Mouse (Mus musculus): Measurements from ENCODE around the gene Lrrc56. TPM values are rescaled to one million over a fixed set of nuclear protein-coding genes. Genes with fewer than 3 reads are reported as not detected.

Lrrc56 gene
- 19.2 and 22.6 TPM in 2 replicates for polyA plus RNA-seq (2012)

DNA sequence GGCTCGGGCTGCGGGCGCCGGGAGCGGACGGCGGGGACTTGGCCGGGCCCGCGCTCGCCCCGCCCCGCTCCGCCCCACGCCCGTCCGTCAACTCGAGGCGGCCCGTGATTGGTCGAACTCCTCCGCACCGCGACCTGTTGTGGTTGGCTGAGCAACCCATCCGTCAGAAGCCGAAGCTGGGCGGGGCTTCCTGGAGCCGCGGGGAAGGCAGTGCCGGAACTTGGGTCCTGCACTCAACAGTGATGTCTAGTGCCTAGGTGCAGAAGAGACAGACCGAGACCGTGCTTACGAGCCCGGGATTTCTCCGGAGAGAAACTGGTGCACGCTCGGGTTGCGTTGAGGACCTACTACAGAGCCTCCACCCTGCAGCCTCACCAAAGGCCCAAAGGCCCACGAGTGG is at the start of gene Lrrc56, which contains the start of gene Hras:
Lrrc56 (plus strand) TSS at position 210 of the 400 bp plus-strand sequence.
Hras (minus strand) TSS at position 58 of the 400 bp plus-strand sequence.
- no peaks in the 10 kb centered on the region for H3K27me3 ChIP-seq (ENCODE audit: control insufficient read depth)
- H3K4me3 ChIP-seq (replicated peaks): peak within 1 kb of the TSS; percentile 78
- peaks cover 62% of the 10 kb centered on the region for H3K36me3 ChIP-seq (ENCODE audit: control insufficient read depth)
- no peak for TF ChIP-seq TAL1 (IDR thresholded peaks at IDR 0.05; ENCODE audit: low read length)
- TF ChIP-seq GATA1 (IDR thresholded peaks at IDR 0.05; ENCODE audit: low read length): no peak
- peaks cover 88% of the 10 kb centered on the region for H3K4me1 ChIP-seq (ENCODE audit: control insufficient read depth)
- no peaks in the 10 kb centered on the region for H3K9me3 ChIP-seq (ENCODE audit: control insufficient read depth, low read length)

DNA sequence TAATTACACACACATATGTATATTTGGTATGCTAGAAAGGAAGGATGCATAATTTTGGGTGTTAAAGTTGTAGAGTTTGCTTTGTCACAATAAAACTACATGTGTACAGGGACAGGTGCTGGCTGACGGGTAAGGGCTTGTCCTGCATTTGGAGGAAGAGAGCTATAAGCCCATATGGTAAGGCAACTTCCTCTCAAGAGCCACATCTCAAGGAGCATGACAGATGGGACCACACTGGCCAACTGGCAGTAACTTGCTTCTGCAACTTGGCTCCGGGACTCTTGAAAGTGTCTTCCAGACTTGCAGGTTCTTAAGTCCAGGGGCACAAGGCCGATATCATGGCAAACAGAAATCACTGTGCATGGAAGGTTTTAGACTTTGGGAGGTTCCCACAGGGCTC is 49.3 kb upstream of the Lrrc56 start:
- peaks cover 99% of the 10 kb centered on the region for H3K36me3 ChIP-seq (ENCODE audit: control insufficient read depth)
- H3K4me1 ChIP-seq (ENCODE audit: control insufficient read depth): peaks cover 91% of the 10 kb centered on the region
- no peak overlapping the region for H3K4me3 ChIP-seq (replicated peaks)
- TF ChIP-seq TAL1 (IDR thresholded peaks at IDR 0.05; ENCODE audit: low read length) (no peak), GATA1 (IDR thresholded peaks at IDR 0.05; ENCODE audit: low read length) (no peak)
- no peaks in the 10 kb centered on the region for H3K9me3 ChIP-seq (ENCODE audit: control insufficient read depth, low read length)
- no peaks in the 10 kb centered on the region for H3K27me3 ChIP-seq (ENCODE audit: control insufficient read depth)

DNA sequence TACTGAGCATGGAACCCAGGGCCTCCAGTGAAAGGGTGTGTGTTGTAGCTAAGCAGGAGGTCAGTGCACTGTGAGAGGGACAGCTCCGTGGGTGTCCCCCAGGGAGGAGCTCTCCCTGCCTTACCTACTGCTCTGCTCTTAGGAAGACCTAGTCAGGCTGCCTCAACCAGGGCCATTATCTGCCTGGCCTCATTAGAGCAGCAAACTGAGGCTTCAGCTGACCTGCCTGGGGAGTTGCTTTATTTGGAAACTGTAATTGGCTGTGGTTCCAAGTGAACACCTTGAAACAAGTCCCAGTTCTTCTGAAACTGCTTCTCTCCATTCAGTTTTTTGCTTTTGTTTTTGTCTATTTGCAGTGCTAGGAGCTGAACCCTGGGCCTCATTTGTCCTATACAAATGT is 48.6 kb upstream of the Lrrc56 start:
- TF ChIP-seq TAL1 (IDR thresholded peaks at IDR 0.05; ENCODE audit: low read length) (no peak), GATA1 (IDR thresholded peaks at IDR 0.05; ENCODE audit: low read length) (no peak)
- peaks cover 85% of the 10 kb centered on the region for H3K4me1 ChIP-seq (ENCODE audit: control insufficient read depth)
- H3K4me3 ChIP-seq (replicated peaks): peak overlapping the region; percentile 35
- H3K9me3 ChIP-seq (ENCODE audit: control insufficient read depth, low read length): no peaks in the 10 kb centered on the region
- H3K27me3 ChIP-seq (ENCODE audit: control insufficient read depth): no peaks in the 10 kb centered on the region
- peaks cover 99% of the 10 kb centered on the region for H3K36me3 ChIP-seq (ENCODE audit: control insufficient read depth)

DNA sequence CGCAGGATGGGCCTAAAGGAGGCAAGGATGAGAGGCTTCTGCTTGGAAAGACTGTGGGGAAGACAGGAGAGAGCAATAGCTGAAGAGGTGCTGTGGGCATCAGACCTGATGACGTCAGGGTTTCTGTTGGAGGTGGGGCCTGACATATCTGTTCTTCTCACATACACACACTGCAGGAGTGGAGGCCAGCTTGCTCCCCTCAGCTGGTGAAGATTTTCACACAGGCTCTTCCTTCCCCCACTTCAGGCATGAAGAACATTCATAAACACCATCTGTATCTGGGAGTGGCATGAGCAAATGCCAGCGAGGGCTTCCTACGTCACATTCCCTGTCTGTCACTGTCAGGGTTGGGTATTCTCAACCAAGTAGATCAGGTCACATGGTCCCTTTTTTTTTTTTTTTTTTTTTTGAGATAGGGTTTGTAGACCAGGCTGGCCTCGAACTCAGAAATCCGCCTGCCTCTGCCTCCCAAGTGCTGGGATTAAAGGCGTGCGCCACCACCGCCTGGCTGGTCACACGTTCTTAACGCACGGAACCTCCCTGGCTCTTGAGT is 47.8 kb upstream of the Lrrc56 start:
- Histone ChIP-seq H3K4me3 (replicated peaks) (peak overlapping the region; percentile 10), H3K27me3 (ENCODE audit: control insufficient read depth) (no peaks in the 10 kb centered on the region), H3K4me1 (ENCODE audit: control insufficient read depth) (peaks cover 84% of the 10 kb centered on the region), H3K36me3 (ENCODE audit: control insufficient read depth) (peaks cover 99% of the 10 kb centered on the region), H3K9me3 (ENCODE audit: control insufficient read depth, low read length) (no peaks in the 10 kb centered on the region)
- TF ChIP-seq GATA1 (IDR thresholded peaks at IDR 0.05; ENCODE audit: low read length) (no peak), TAL1 (IDR thresholded peaks at IDR 0.05; ENCODE audit: low read length) (no peak; the same call in 2 of the 3 replicates)

DNA sequence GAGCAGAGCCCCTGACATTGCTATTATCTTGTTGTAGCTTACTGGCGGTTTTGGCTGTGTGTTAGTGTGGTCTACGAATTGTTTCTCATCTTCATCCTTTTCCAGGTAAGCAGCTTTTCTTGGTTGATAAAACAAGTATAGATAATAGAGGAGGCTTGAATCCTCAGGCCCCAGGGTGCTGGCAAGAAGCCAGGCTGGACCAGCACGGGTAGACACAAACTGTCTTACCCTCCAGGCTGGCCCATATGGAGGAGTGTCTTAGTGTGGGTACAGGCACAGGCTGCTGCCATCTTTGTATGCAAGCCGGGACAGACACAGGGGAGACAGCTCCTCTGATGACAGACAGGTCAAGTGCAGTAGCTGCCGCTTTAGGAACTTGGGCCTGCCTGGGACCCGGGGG is 46.9 kb upstream of the Lrrc56 start:
- peak overlapping the region; percentile 42 for H3K4me3 ChIP-seq (replicated peaks)
- H3K4me1 ChIP-seq (ENCODE audit: control insufficient read depth): peaks cover 81% of the 10 kb centered on the region
- TF ChIP-seq TAL1 (IDR thresholded peaks at IDR 0.05; ENCODE audit: low read length): no peak
- TF ChIP-seq GATA1 (IDR thresholded peaks at IDR 0.05; ENCODE audit: low read length): no peak
- no peaks in the 10 kb centered on the region for H3K27me3 ChIP-seq (ENCODE audit: control insufficient read depth)
- H3K9me3 ChIP-seq (ENCODE audit: control insufficient read depth, low read length): no peaks in the 10 kb centered on the region
- peaks cover 99% of the 10 kb centered on the region for H3K36me3 ChIP-seq (ENCODE audit: control insufficient read depth)

DNA sequence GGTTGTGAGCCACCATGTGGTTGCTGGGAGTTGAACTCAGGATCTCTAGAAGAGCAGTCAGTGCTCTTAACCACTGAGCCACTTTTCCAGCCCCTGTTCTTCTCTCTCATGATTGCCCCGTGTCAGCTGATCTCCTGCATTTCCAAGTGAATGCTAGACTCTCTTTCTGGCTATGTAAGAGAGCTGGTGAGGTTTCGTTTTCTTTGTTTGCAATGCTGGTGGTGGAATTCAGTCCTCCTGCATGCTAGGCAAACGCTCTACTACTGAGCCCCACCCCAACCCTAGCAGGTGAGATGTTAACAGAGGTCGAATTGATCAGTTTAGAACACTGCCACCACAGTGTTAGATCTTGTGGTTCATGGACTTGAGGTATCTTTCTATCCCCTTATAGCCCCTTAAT is 45.3 kb upstream of the Lrrc56 start:
- Histone ChIP-seq H3K36me3 (ENCODE audit: control insufficient read depth) (peaks cover 99% of the 10 kb centered on the region), H3K4me3 (replicated peaks) (no peak overlapping the region), H3K9me3 (ENCODE audit: control insufficient read depth, low read length) (no peaks in the 10 kb centered on the region), H3K4me1 (ENCODE audit: control insufficient read depth) (peaks cover 73% of the 10 kb centered on the region), H3K27me3 (ENCODE audit: control insufficient read depth) (no peaks in the 10 kb centered on the region)
- TF ChIP-seq GATA1 (IDR thresholded peaks at IDR 0.05; ENCODE audit: low read length) (no peak), TAL1 (IDR thresholded peaks at IDR 0.05; ENCODE audit: low read length) (no peak)

DNA sequence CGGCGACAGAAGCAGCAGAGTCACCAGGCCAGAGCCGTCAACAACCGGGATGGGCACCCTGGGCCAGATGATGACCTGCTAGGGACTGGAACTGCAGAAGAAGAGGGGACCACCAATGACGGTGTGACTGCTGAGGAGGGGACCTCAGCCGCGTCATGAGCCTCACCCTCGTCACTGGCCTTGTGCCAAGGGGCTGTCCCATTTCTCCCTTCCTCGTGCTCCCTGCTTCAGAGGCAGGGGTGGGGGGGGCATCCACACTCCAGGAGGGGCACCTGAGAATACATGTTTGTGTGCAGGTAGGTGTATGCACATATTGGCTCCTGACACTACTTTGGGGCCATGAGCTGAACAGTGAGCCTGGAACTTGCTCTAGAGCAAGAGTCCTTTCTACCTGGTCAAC is 38.6 kb upstream of the Lrrc56 start:
- no peaks in the 10 kb centered on the region for H3K9me3 ChIP-seq (ENCODE audit: control insufficient read depth, low read length)
- no peaks in the 10 kb centered on the region for H3K27me3 ChIP-seq (ENCODE audit: control insufficient read depth)
- H3K36me3 ChIP-seq (ENCODE audit: control insufficient read depth): peaks cover 99% of the 10 kb centered on the region
- TF ChIP-seq GATA1 (IDR thresholded peaks at IDR 0.05; ENCODE audit: low read length) (no peak), TAL1 (IDR thresholded peaks at IDR 0.05; ENCODE audit: low read length) (no peak)
- no peak overlapping the region for H3K4me3 ChIP-seq (replicated peaks)
- peaks cover 31% of the 10 kb centered on the region for H3K4me1 ChIP-seq (ENCODE audit: control insufficient read depth)

DNA sequence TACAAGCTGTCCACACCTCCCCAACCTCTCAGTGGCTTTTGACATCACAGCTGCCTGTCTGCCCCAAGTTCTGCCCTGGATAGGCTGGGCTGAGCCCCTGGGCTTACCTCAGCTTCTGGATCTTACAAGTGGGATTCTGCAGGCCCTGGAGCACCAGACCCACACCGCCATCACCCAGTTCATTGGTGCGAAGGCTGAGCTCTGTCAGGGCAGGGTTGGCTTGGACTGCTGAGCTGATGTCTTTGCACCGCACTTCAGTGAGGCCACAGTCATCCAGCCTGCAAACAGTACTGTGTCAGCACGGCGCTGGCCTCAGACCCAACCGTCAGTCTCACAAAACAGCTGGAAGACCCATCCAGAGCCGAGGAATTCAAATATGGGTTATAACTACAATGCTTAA is 29.6 kb upstream of the Lrrc56 start:
- no peaks in the 10 kb centered on the region for H3K27me3 ChIP-seq (ENCODE audit: control insufficient read depth)
- TF ChIP-seq GATA1 (IDR thresholded peaks at IDR 0.05; ENCODE audit: low read length) (no peak), TAL1 (IDR thresholded peaks at IDR 0.05; ENCODE audit: low read length) (no peak)
- no peak overlapping the region for H3K4me3 ChIP-seq (replicated peaks)
- no peaks in the 10 kb centered on the region for H3K9me3 ChIP-seq (ENCODE audit: control insufficient read depth, low read length)
- peaks cover 67% of the 10 kb centered on the region for H3K36me3 ChIP-seq (ENCODE audit: control insufficient read depth)
- H3K4me1 ChIP-seq (ENCODE audit: control insufficient read depth): peaks cover 40% of the 10 kb centered on the region

DNA sequence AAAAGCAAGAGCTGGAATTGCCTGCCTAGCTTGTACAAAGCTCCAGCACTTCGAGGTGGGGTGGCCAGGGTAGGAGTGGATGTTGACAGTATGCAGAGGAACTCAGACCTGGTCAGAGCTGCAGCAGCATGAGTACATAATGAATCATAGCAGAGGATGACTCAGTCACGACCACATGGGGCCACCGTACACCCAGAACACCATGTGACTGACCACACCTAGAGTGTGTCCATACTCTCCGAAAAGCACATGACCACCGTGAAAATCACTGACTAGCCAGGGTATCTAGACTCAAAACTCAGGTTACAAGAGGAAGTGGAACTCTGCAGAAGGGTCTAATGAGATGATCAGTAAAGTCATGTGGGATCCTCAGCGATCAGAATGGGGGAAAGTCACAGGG is 29.1 kb upstream of the Lrrc56 start:
- Histone ChIP-seq H3K36me3 (ENCODE audit: control insufficient read depth) (peaks cover 62% of the 10 kb centered on the region), H3K27me3 (ENCODE audit: control insufficient read depth) (no peaks in the 10 kb centered on the region), H3K9me3 (ENCODE audit: control insufficient read depth, low read length) (no peaks in the 10 kb centered on the region), H3K4me3 (replicated peaks) (no peak overlapping the region), H3K4me1 (ENCODE audit: control insufficient read depth) (peaks cover 45% of the 10 kb centered on the region)
- TF ChIP-seq TAL1 (IDR thresholded peaks at IDR 0.05; ENCODE audit: low read length): no peak
- TF ChIP-seq GATA1 (IDR thresholded peaks at IDR 0.05; ENCODE audit: low read length): no peak
